Mouse (Mus musculus): ENCODE measurements around the gene Dppa5a.
A peak's percentile ranks its signal among the peaks of the same experiment; 100 is the strongest.
"Not testable (repeated sequence)": the region's sequence is repeated elsewhere in the genome, so short reads cannot be mapped to it uniquely, and the experiment has no call there.

The Dppa5a gene

GRCm38 (mm10) chr9:78365850-78366544 is 2.0 kb downstream of the Dppa5a start:
- no peak for DNase-seq (ENCODE audit: low spot score in 2 of 2)

DNA sequence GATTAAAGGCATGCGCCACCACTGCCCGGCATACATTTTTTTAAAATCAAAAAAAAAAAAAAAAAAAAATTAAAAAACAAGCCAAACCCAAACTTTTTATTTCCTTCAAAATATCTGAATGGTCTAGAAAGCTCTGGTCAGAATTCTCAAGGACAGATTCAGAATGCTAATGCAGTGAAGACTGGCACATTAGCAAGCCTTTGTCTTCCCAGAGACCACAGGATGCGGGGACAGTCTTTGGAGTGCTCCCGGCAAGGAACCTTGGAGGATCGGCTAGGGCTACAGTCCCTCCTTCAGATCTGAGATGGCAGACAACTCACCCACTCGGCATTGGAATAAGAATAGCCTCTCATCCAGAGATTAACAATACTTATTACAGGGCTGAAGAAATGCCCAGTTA is 3.3 kb downstream of the Dppa5a start:
- DNase-seq (ENCODE audit: low spot score in 2 of 2) = no peak

GRCm38 (mm10) chr9:78363374-78363773 is 4.6 kb downstream of the Dppa5a start:
- no peak for DNase-seq (ENCODE audit: low spot score in 2 of 2)

- DNase-seq (ENCODE audit: low spot score in 2 of 2) = no peak
Observed at GRCm38 (mm10) chr9:78360484-78360872, 7.5 kb downstream of the Dppa5a start.

GRCm38 (mm10) chr9:78359750-78360483 is 8.1 kb downstream of the Dppa5a start:
- DNase-seq (ENCODE audit: low spot score in 2 of 2) = no peak

DNA sequence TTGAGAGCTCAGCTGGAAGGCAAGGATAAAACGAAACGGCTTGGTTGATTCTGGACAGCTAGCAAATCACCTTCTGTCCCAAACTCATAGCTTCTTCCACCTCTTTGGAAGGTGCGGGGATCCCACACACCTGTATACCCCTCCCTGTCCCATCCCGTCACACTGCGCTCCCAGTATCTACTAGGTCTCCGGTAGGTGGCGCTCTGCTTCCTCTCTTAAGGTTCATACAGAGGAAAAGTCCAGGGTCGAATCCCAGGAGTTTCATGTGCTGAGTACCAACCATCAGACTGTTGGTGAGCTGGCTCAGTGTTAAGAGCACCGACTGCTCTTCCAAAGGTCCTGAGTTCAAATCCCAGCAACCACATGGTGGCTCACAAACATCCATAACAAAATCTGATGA is 9.9 kb downstream of the Dppa5a start:
- DNase-seq (ENCODE audit: low spot score in 2 of 2) = peak in 1 of 2 experiments; percentile 10

- no peak for DNase-seq (ENCODE audit: low spot score in 2 of 2)
Observed at GRCm38 (mm10) chr9:78355611-78356010, 12.4 kb downstream of the Dppa5a start, which contains the start of gene Gsta2. Gene Gsta2, minus strand, starts transcription at chr9:78355788.

- DNase-seq (ENCODE audit: low spot score in 2 of 2) = no peak
Observed at GRCm38 (mm10) chr9:78354665-78355578, 13.1 kb downstream of the Dppa5a start.

GRCm38 (mm10) chr9:78351504-78352220 is 16.3 kb downstream of the Dppa5a start:
- no peak for DNase-seq (ENCODE audit: low spot score in 2 of 2)

- DNase-seq (ENCODE audit: low spot score in 2 of 2) = not testable (repeated sequence)
Observed at GRCm38 (mm10) chr9:78350007-78350406, 18.0 kb downstream of the Dppa5a start.

GRCm38 (mm10) chr9:78349141-78349540 is 18.8 kb downstream of the Dppa5a start:
- DNase-seq (ENCODE audit: low spot score in 2 of 2) = not testable (repeated sequence)

DNA sequence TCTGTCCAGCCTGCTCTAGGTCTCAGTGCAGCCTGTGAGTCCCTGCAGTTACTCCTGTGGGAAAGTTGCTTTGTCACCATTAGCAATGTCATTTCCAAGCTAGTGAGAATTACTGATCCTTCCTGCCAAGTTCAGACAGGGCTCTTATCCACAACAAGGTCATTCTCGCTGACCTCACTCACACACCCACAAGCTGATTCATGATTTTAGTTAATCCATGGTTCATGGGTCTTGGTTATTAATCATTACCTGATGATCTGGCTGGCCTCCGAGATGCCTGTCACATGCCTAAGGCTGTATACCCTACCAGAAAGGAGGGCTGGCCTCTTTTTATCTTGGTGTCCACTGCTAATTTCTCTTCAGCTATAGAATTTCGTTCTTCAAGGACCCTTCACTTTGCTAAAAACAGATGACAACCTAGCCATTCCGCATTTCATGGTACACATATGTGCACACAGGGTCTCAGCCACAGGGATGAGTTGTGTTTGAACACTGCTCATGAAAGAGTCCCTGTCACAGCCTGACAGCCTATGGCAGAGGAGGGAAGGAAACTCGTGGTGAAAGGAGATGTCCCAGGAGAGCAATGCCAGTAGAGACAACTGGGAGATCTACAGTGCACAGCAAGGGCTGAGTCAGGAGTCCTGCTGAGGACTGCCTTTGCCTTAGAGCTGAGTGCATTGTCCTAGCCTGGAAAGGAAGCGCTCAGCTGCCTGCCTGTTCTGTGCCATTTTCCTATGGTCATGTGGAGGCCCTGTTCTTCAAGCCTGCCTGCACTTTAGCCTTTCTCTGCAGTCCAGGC is 19.6 kb downstream of the Dppa5a start:
- DNase-seq (ENCODE audit: low spot score in 2 of 2) = not testable (repeated sequence)

- no peak for DNase-seq (ENCODE audit: low spot score in 2 of 2)
Observed at GRCm38 (mm10) chr9:78347004-78347403, 21.0 kb downstream of the Dppa5a start.

DNA sequence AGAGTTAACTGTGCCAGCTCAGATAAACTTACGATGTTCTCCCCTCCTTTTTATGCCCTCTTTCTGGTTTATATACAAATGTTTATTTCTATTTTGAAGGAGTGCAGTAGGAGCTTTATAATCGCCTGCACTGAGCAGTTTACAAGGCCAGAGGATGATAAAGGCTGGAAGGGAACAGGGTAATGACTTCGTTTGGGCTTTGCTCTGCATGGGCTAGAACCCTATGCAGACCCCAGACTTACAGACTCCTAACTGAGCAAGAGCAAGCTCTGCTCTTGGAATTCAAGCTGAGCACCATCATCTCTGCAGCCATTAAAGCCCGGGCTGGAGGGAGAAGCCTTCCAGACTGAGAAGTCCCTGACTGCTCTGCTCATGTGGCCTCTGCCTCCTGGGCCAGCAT is 22.7 kb downstream of the Dppa5a start:
- DNase-seq (ENCODE audit: low spot score in 2 of 2) = not testable (repeated sequence)

DNA sequence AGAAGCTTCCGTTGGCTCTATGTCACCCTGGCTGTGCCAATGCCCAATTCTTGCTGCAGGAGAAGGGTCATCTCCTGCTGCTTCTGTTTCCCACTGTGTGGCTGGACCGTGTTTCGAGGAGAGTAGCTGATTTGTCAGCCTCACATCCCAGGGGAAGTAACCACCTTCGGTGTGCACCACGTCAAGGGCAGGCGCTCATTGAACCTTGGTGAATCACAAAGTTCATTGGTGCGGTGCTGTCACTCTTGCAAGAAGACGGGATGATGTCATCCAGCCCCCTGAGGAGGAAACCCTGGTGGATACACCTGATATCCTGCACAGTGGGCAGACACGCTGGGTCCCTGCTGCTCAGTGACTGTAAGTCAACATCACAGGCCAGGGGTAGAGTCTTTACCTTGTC is 24.9 kb downstream of the Dppa5a start:
- not testable (repeated sequence) for DNase-seq (ENCODE audit: low spot score in 2 of 2)

DNA sequence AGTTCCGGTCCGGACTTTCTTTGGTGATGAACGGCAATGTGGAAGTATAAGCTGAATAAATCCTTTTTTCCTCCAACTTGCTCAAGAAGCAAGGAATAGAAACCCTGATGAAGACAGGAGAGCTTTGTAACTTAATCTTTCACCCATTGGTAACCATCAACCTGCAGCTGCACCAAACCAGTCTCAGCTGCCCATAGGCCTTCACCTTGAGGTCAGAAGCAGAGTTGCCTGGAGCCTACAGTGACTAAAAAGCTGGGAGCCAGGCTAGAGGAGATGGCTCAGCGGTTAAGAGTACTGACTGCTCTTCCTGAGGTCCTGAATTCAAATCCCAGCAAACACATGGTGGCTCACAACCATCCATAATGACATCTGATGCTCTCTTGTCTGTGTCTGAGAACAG is 25.5 kb downstream of the Dppa5a start:
- not testable (repeated sequence) for DNase-seq (ENCODE audit: low spot score in 2 of 2)

DNA sequence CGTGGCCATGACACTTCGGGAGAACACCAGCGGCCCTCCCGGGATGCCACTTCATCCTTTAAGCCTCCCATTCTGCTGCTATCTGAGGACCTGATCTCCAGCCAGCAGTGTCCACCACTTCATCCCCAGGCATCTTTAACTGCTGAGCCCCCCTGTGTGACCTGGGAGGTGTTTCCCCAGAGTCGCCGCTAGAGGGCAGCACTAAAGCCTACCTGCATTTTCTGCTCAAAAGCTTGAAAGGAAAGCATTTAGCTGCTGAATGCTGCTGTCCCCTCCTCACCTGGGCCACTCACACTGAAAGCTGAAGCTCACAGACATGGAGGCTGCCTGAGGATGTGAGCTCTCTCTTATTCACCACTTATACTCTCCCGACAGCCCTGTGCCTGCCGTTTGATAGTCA is 27.7 kb downstream of the Dppa5a start:
- DNase-seq (ENCODE audit: low spot score in 2 of 2) = peak in 1 of 2 experiments; percentile 10

DNA sequence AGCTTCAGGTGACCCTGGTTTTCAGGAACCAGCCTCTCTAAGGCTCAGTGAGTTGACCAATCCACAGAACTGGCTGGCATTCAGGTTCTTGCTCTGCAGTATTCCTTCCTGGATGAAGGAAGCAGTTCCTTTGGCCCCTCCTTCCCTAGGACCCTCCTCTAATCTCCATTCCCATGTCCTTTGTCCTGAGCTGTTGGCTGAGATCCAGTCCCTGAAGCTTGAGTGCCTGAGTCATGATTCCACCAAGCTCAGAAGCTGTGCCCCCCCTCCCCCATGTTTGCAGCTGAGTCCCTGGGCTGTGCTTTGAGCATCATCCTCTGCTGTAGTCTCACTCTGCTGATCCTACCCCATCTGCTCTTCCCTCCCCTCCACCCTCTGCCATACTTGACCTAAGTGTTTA is 30.9 kb downstream of the Dppa5a start:
- not testable (repeated sequence) for DNase-seq (ENCODE audit: low spot score in 2 of 2)

DNA sequence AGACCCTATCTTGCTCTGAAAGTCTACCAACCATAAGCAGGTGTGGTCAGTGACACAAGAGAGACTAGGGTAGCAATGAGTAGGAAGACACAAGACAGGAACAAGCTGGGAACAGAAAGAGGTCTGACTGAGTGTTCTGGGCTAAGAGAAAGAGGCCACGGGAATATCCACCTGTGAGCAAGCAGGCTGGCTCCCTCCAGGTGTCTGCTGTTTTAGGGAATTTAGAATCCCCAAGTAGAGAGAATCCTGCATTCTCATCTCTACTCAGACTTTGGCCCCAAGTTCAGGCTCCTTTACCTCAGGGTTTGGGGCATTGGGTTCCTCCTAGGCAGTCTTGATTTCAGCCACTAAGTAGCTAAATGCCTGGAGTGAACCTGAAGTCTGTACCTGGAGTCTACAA is 40.7 kb downstream of the Dppa5a start, which contains the start of gene Omt2b:
Gene Omt2b (plus strand): TSS at position 301 of the 400 bp plus-strand sequence.
- not testable (repeated sequence) for DNase-seq (ENCODE audit: low spot score in 2 of 2)

- no peak for DNase-seq (ENCODE audit: low spot score in 2 of 2)
Observed at GRCm38 (mm10) chr9:78319499-78319898, 48.5 kb downstream of the Dppa5a start.
